Mouse (Mus musculus): ENCODE data around the gene Dock1.

- TF ChIP-seq CTCF (conservative IDR thresholded peaks at IDR 0.05 in 1 of 2, IDR thresholded peaks at IDR 0.05 in 1 of 2; ENCODE audit: low read depth in 2 of 2, low read length in 2 of 2) (no peak), JUND (conservative IDR thresholded peaks at IDR 0.05; ENCODE audit: low read depth, low read length) (no peak), RAD21 (IDR thresholded peaks at IDR 0.05; ENCODE audit: low read depth, low read length) (no peak), MAZ (IDR thresholded peaks at IDR 0.05; ENCODE audit: low read depth, low read length) (no peak), ZMIZ1 (IDR thresholded peaks at IDR 0.05; ENCODE audit: low read depth, low read length) (no peak), EP300 (IDR thresholded peaks at IDR 0.05; ENCODE audit: low read length) (no peak), POLR2A (IDR thresholded peaks at IDR 0.05; ENCODE audit: low read depth, low read length) (no peak), UBTF (IDR thresholded peaks at IDR 0.05; ENCODE audit: low read depth, low read length) (no peak), MAX (IDR thresholded peaks at IDR 0.05; ENCODE audit: low read length) (no peak), ZC3H11A (IDR thresholded peaks at IDR 0.05; ENCODE audit: low read depth, low read length) (no peak), USF1 (IDR thresholded peaks at IDR 0.05; ENCODE audit: low read depth, low read length) (no peak), MAFK (IDR thresholded peaks at IDR 0.05; ENCODE audit: insufficient replicate concordance, low read length) (no peak)
Measured at GRCm38 (mm10) chr7:134937471-134937926, 267.0 kb downstream of the Dock1 start.

Data from CH12.LX (cell line).